Mouse (Mus musculus) heart, adult 2 months (tissue): ENCODE measurements around the gene Spag6.

Experiments
- CTCF ChIP-seq: fragments of 200-600 bp; IDR thresholded peaks from 2 replicates; pipeline ENCODE4 v1.8.1; 2022; ENCODE audit warnings: antibody characterized with exemption, mild to moderate bottlenecking, moderate library complexity
- EP300 ChIP-seq: fragments of 200-500 bp; IDR thresholded peaks from 2 replicates; pipeline ENCODE4 v1.6.1; 2011; ENCODE audit warnings: low read depth, low read length, control low read depth; ENCODE audit not compliant: insufficient read depth
- POLR2A ChIP-seq: fragments of 200-500 bp; IDR thresholded peaks from 2 replicates; pipeline ENCODE4 v1.6.1; 2011; ENCODE audit warnings: mild to moderate bottlenecking, low read depth, low read length, control low read depth; ENCODE audit not compliant: insufficient read depth

- no peak for TF ChIP-seq EP300
- TF ChIP-seq CTCF = no peak
- TF ChIP-seq POLR2A = no peak
Observed at GRCm38 (mm10) chr2:18797776-18798175, 103.9 kb downstream of the Spag6 start.
